Mouse (Mus musculus): ENCODE measurements around the gene 1700025G04Rik. TPM values are rescaled to one million over a fixed set of nuclear protein-coding genes. Genes with fewer than 3 reads are reported as not detected.

Gene 1700025G04Rik
- polyA plus RNA-seq, 1 experiment from 2014 or later: 24.4 TPM

GRCm38 (mm10) chr1:152043453-152043852, 46.5 kb downstream of the 1700025G04Rik start:
- Histone ChIP-seq H3K27ac (ENCODE audit: low read depth, low read length) (no peak overlapping the region), H3K4me2 (replicated peaks; ENCODE audit: low read depth, low read length) (no peak overlapping the region), H3K9ac (ENCODE audit: low read depth, low read length) (no peak overlapping the region), H3K36me3 (ENCODE audit: control insufficient read depth, insufficient read depth, low read length) (no peaks in the 10 kb centered on the region), H3K4me3 (ENCODE audit: low read length) (no peak overlapping the region), H3K27me3 (ENCODE audit: control insufficient read depth, insufficient read depth, low read length) (no peaks in the 10 kb centered on the region), H3K4me1 (ENCODE audit: control insufficient read depth, insufficient read depth, low read length) (peaks cover 16% of the 10 kb centered on the region; the same call in 1 of the 2 replicates), H3K9me3 (ENCODE audit: control insufficient read depth, low read length) (no peaks in the 10 kb centered on the region)
- no peak for ATAC-seq (ENCODE audit: low FRiP score, low TSS enrichment)
- 97% methylated on average over 2 of the region's 2 CpGs for WGBS

GRCm38 (mm10) chr1:152042409-152042808, 47.5 kb downstream of the 1700025G04Rik start:
- Histone ChIP-seq H3K27me3 (ENCODE audit: control insufficient read depth, insufficient read depth, low read length) (no peaks in the 10 kb centered on the region), H3K4me2 (replicated peaks; ENCODE audit: low read depth, low read length) (no peak overlapping the region), H3K9ac (ENCODE audit: low read depth, low read length) (no peak overlapping the region), H3K27ac (ENCODE audit: low read depth, low read length) (no peak overlapping the region), H3K4me1 (ENCODE audit: control insufficient read depth, insufficient read depth, low read length) (peaks cover 16% of the 10 kb centered on the region; the same call in 1 of the 2 replicates), H3K9me3 (ENCODE audit: control insufficient read depth, low read length) (no peaks in the 10 kb centered on the region), H3K36me3 (ENCODE audit: control insufficient read depth, insufficient read depth, low read length) (no peaks in the 10 kb centered on the region), H3K4me3 (ENCODE audit: low read length) (no peak overlapping the region)
- ATAC-seq (ENCODE audit: low FRiP score, low TSS enrichment): no peak
- 25% methylated on average over 3 of the region's 3 CpGs for WGBS

DNA sequence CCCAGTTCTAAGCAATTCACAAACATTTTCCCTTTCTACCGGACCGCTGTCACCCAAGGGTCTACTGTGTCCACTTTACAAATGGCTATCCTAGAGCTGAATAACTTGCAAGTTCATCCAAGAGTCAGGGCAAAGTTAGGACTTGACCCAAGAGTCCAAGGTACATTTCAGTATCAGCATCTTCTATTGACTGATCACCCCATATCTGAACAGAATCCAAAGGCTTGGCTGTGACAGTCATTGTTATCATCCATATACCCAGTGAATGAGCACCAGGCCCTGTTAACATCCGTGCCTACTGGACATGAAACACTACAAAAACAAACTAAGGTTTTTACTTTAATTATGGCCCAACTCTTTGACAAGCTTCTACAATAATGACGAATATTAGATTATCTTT, 48.9 kb downstream of the 1700025G04Rik start:
- H3K4me3 ChIP-seq (ENCODE audit: low read length): no peak overlapping the region
- WGBS: 81% methylated on average over 4 of the region's 4 CpGs
- no peak overlapping the region for H3K4me2 ChIP-seq (replicated peaks; ENCODE audit: low read depth, low read length)
- no peak for ATAC-seq (ENCODE audit: low FRiP score, low TSS enrichment)
- H3K27ac ChIP-seq (ENCODE audit: low read depth, low read length): no peak overlapping the region
- H3K36me3 ChIP-seq (ENCODE audit: control insufficient read depth, insufficient read depth, low read length): no peaks in the 10 kb centered on the region
- peaks cover 8% of the 10 kb centered on the region; the same call in 1 of the 2 replicates for H3K4me1 ChIP-seq (ENCODE audit: control insufficient read depth, insufficient read depth, low read length)
- no peaks in the 10 kb centered on the region for H3K9me3 ChIP-seq (ENCODE audit: control insufficient read depth, low read length)
- no peak overlapping the region for H3K9ac ChIP-seq (ENCODE audit: low read depth, low read length)
- H3K27me3 ChIP-seq (ENCODE audit: control insufficient read depth, insufficient read depth, low read length): no peaks in the 10 kb centered on the region

GRCm38 (mm10) chr1:152040053-152040452, 49.9 kb downstream of the 1700025G04Rik start:
- Histone ChIP-seq H3K4me1 (ENCODE audit: control insufficient read depth, insufficient read depth, low read length) (peaks cover 8% of the 10 kb centered on the region; the same call in 1 of the 2 replicates), H3K4me3 (ENCODE audit: low read length) (no peak overlapping the region), H3K9me3 (ENCODE audit: control insufficient read depth, low read length) (no peaks in the 10 kb centered on the region), H3K27me3 (ENCODE audit: control insufficient read depth, insufficient read depth, low read length) (no peaks in the 10 kb centered on the region), H3K9ac (ENCODE audit: low read depth, low read length) (no peak overlapping the region), H3K36me3 (ENCODE audit: control insufficient read depth, insufficient read depth, low read length) (no peaks in the 10 kb centered on the region), H3K4me2 (replicated peaks; ENCODE audit: low read depth, low read length) (no peak overlapping the region), H3K27ac (ENCODE audit: low read depth, low read length) (no peak overlapping the region)
- WGBS: 70% methylated on average over 7 of the region's 7 CpGs
- ATAC-seq (ENCODE audit: low FRiP score, low TSS enrichment): no peak

- H3K9ac ChIP-seq (ENCODE audit: low read depth, low read length): no peak overlapping the region
- no peaks in the 10 kb centered on the region for H3K9me3 ChIP-seq (ENCODE audit: control insufficient read depth, low read length)
- H3K4me1 ChIP-seq (ENCODE audit: control insufficient read depth, insufficient read depth, low read length): peaks cover 8% of the 10 kb centered on the region; the same call in 1 of the 2 replicates
- H3K27me3 ChIP-seq (ENCODE audit: control insufficient read depth, insufficient read depth, low read length): no peaks in the 10 kb centered on the region
- WGBS: 43% methylated on average over 8 of the region's 8 CpGs
- no peak overlapping the region for H3K4me3 ChIP-seq (ENCODE audit: low read length)
- no peak for ATAC-seq (ENCODE audit: low FRiP score, low TSS enrichment)
- H3K4me2 ChIP-seq (replicated peaks; ENCODE audit: low read depth, low read length): no peak overlapping the region
- H3K36me3 ChIP-seq (ENCODE audit: control insufficient read depth, insufficient read depth, low read length): no peaks in the 10 kb centered on the region
- H3K27ac ChIP-seq (ENCODE audit: low read depth, low read length): no peak overlapping the region
Observed at GRCm38 (mm10) chr1:152039588-152039987, 50.3 kb downstream of the 1700025G04Rik start.

DNA sequence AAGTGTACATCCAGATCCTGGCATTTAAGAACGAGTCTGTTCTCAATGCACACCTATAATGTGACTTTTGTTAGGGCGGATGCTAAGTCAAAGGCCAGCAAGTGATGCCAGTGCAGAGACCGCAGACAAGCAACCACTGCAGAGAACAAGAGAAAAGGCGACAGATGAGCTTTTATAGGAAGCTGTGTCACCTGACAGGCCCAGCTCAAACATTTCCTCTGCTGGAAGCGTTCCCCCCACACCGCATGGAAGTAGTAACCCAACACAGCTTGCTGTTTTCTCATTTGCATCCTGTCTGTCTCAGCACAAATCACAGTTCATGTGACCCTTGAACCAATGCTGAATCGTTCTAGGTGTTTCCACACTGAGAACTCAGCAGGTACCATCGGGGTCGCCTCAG, 51.8 kb downstream of the 1700025G04Rik start:
- H3K4me1 ChIP-seq (ENCODE audit: control insufficient read depth, insufficient read depth, low read length): peaks cover 8% of the 10 kb centered on the region; the same call in 1 of the 2 replicates
- 61% methylated on average over 9 of the region's 9 CpGs for WGBS
- no peak overlapping the region for H3K9ac ChIP-seq (ENCODE audit: low read depth, low read length)
- no peaks in the 10 kb centered on the region for H3K27me3 ChIP-seq (ENCODE audit: control insufficient read depth, insufficient read depth, low read length)
- ATAC-seq (ENCODE audit: low FRiP score, low TSS enrichment): no peak
- H3K36me3 ChIP-seq (ENCODE audit: control insufficient read depth, insufficient read depth, low read length): no peaks in the 10 kb centered on the region
- no peak overlapping the region for H3K27ac ChIP-seq (ENCODE audit: low read depth, low read length)
- no peak overlapping the region for H3K4me2 ChIP-seq (replicated peaks; ENCODE audit: low read depth, low read length)
- no peaks in the 10 kb centered on the region for H3K9me3 ChIP-seq (ENCODE audit: control insufficient read depth, low read length)
- H3K4me3 ChIP-seq (ENCODE audit: low read length): no peak overlapping the region

GRCm38 (mm10) chr1:152037589-152037988, 52.3 kb downstream of the 1700025G04Rik start:
- Histone ChIP-seq H3K27ac (ENCODE audit: low read depth, low read length) (no peak overlapping the region), H3K27me3 (ENCODE audit: control insufficient read depth, insufficient read depth, low read length) (no peaks in the 10 kb centered on the region), H3K4me1 (ENCODE audit: control insufficient read depth, insufficient read depth, low read length) (peaks cover 8% of the 10 kb centered on the region; the same call in 1 of the 2 replicates), H3K36me3 (ENCODE audit: control insufficient read depth, insufficient read depth, low read length) (no peaks in the 10 kb centered on the region), H3K9me3 (ENCODE audit: control insufficient read depth, low read length) (0 out of 2 replicates have a peak, but pooled peaks cover 2% of the 10 kb centered on the region), H3K4me3 (ENCODE audit: low read length) (no peak overlapping the region), H3K4me2 (replicated peaks; ENCODE audit: low read depth, low read length) (no peak overlapping the region), H3K9ac (ENCODE audit: low read depth, low read length) (no peak overlapping the region)
- WGBS: 60% methylated on average over 4 of the region's 4 CpGs
- ATAC-seq (ENCODE audit: low FRiP score, low TSS enrichment): no peak

GRCm38 (mm10) chr1:152034766-152035165, 55.2 kb downstream of the 1700025G04Rik start:
- no peak overlapping the region for H3K4me2 ChIP-seq (replicated peaks; ENCODE audit: low read depth, low read length)
- no peaks in the 10 kb centered on the region for H3K27me3 ChIP-seq (ENCODE audit: control insufficient read depth, insufficient read depth, low read length)
- H3K9ac ChIP-seq (ENCODE audit: low read depth, low read length): no peak overlapping the region
- H3K27ac ChIP-seq (ENCODE audit: low read depth, low read length): no peak overlapping the region
- H3K4me1 ChIP-seq (ENCODE audit: control insufficient read depth, insufficient read depth, low read length): no peaks in the 10 kb centered on the region; the same call in 1 of the 2 replicates
- ATAC-seq (ENCODE audit: low FRiP score, low TSS enrichment): no peak
- no peaks in the 10 kb centered on the region for H3K36me3 ChIP-seq (ENCODE audit: control insufficient read depth, insufficient read depth, low read length)
- WGBS: 57% methylated on average over 7 of the region's 7 CpGs
- H3K9me3 ChIP-seq (ENCODE audit: control insufficient read depth, low read length): 0 out of 2 replicates have a peak, but pooled peaks cover 5% of the 10 kb centered on the region
- no peak overlapping the region for H3K4me3 ChIP-seq (ENCODE audit: low read length)

- Histone ChIP-seq H3K9ac (ENCODE audit: low read depth, low read length) (no peak overlapping the region), H3K4me3 (ENCODE audit: low read length) (no peak overlapping the region), H3K4me1 (ENCODE audit: control insufficient read depth, insufficient read depth, low read length) (no peaks in the 10 kb centered on the region), H3K27me3 (ENCODE audit: control insufficient read depth, insufficient read depth, low read length) (no peaks in the 10 kb centered on the region), H3K27ac (ENCODE audit: low read depth, low read length) (no peak overlapping the region), H3K36me3 (ENCODE audit: control insufficient read depth, insufficient read depth, low read length) (no peaks in the 10 kb centered on the region), H3K9me3 (ENCODE audit: control insufficient read depth, low read length) (0 out of 2 replicates have a peak, but pooled peaks cover 5% of the 10 kb centered on the region), H3K4me2 (replicated peaks; ENCODE audit: low read depth, low read length) (no peak overlapping the region)
- ATAC-seq (ENCODE audit: low FRiP score, low TSS enrichment): no peak
- WGBS: 84% methylated on average over 3 of the region's 3 CpGs
Observed at GRCm38 (mm10) chr1:152033731-152034130, 56.2 kb downstream of the 1700025G04Rik start.

All from kidney, embryonic 14.5 days (tissue).